Mouse (Mus musculus): Measurements from ENCODE around the gene Tmprss6. TPM values are rescaled to one million over a fixed set of nuclear protein-coding genes. Genes with fewer than 3 reads are reported as not detected.

Gene Tmprss6
- polyA plus RNA-seq, 1 experiment from 2014 or later, result 0.43 TPM

GRCm38 (mm10) chr15:78425230-78425629, 43.2 kb downstream of the Tmprss6 start:
- no peak for ATAC-seq (ENCODE audit: low FRiP score)
- Histone ChIP-seq H3K27me3 (peaks cover 36% of the 10 kb centered on the region), H3K4me1 (peaks cover 19% of the 10 kb centered on the region), H3K9me3 (no peaks in the 10 kb centered on the region), H3K9ac (no peak overlapping the region), H3K4me2 (no peak overlapping the region), H3K27ac (no peak overlapping the region), H3K36me3 (replicated peaks) (no peaks in the 10 kb centered on the region), H3K4me3 (replicated peaks) (no peak overlapping the region)
- WGBS, result 69% methylated on average over 4 of the region's 4 CpGs

GRCm38 (mm10) chr15:78424507-78424906, 43.9 kb downstream of the Tmprss6 start:
- no peak overlapping the region for H3K9ac ChIP-seq
- H3K27me3 ChIP-seq, result peaks cover 36% of the 10 kb centered on the region
- no peaks in the 10 kb centered on the region for H3K9me3 ChIP-seq
- no peak for ATAC-seq (ENCODE audit: low FRiP score)
- no peak overlapping the region for H3K4me3 ChIP-seq (replicated peaks)
- WGBS, result 32% methylated on average over 11 of the region's 11 CpGs
- H3K27ac ChIP-seq, result no peak overlapping the region
- H3K4me1 ChIP-seq, result peaks cover 12% of the 10 kb centered on the region
- H3K36me3 ChIP-seq (replicated peaks), result no peaks in the 10 kb centered on the region
- no peak overlapping the region for H3K4me2 ChIP-seq

GRCm38 (mm10) chr15:78422046-78422956, 46.1 kb downstream of the Tmprss6 start:
- Histone ChIP-seq H3K27ac (no peak overlapping the region), H3K36me3 (replicated peaks) (no peaks in the 10 kb centered on the region), H3K4me2 (peak overlapping the region; percentile 10; the same call in 1 of the 2 replicates), H3K27me3 (peaks cover 28% of the 10 kb centered on the region), H3K9ac (no peak overlapping the region), H3K4me1 (peaks cover 3% of the 10 kb centered on the region), H3K4me3 (replicated peaks) (no peak overlapping the region), H3K9me3 (no peaks in the 10 kb centered on the region)
- ATAC-seq (ENCODE audit: low FRiP score), result 0 out of 2 replicates have a peak, but pooled peaks have one; percentile 36
- 19% methylated on average over 15 of the region's 16 CpGs for WGBS

GRCm38 (mm10) chr15:78420395-78420794, 48.0 kb downstream of the Tmprss6 start:
- Histone ChIP-seq H3K36me3 (replicated peaks) (no peaks in the 10 kb centered on the region), H3K9me3 (no peaks in the 10 kb centered on the region), H3K4me2 (no peak overlapping the region), H3K27me3 (peaks cover 25% of the 10 kb centered on the region), H3K27ac (no peak overlapping the region), H3K9ac (no peak overlapping the region), H3K4me1 (peaks cover 3% of the 10 kb centered on the region), H3K4me3 (replicated peaks) (no peak overlapping the region)
- no peak for ATAC-seq (ENCODE audit: low FRiP score)
- 89% methylated on average over 13 of the region's 13 CpGs for WGBS

- Histone ChIP-seq H3K27ac (no peak overlapping the region), H3K36me3 (replicated peaks) (no peaks in the 10 kb centered on the region), H3K4me3 (replicated peaks) (no peak overlapping the region), H3K27me3 (peaks cover 10% of the 10 kb centered on the region; the same call in 1 of the 2 replicates), H3K9me3 (no peaks in the 10 kb centered on the region), H3K4me1 (no peaks in the 10 kb centered on the region; the same call in 1 of the 2 replicates), H3K9ac (no peak overlapping the region), H3K4me2 (no peak overlapping the region)
- no peak for ATAC-seq (ENCODE audit: low FRiP score)
- WGBS, result 22% methylated on average over 4 of the region's 4 CpGs
Measured at GRCm38 (mm10) chr15:78416937-78417336, 51.5 kb downstream of the Tmprss6 start.

- ATAC-seq (ENCODE audit: low FRiP score), result no peak
- Histone ChIP-seq H3K27ac (no peak overlapping the region), H3K9ac (no peak overlapping the region), H3K4me1 (peaks cover 12% of the 10 kb centered on the region), H3K4me3 (replicated peaks) (no peak overlapping the region), H3K36me3 (replicated peaks) (0 out of 2 replicates have a peak, but pooled peaks cover 7% of the 10 kb centered on the region), H3K27me3 (peaks cover 35% of the 10 kb centered on the region), H3K4me2 (no peak overlapping the region), H3K9me3 (no peaks in the 10 kb centered on the region)
- 94% methylated on average over 8 of the region's 8 CpGs for WGBS
Measured at GRCm38 (mm10) chr15:78414157-78414556, 54.3 kb downstream of the Tmprss6 start.

- H3K9me3 ChIP-seq, result no peaks in the 10 kb centered on the region
- H3K27ac ChIP-seq, result no peak overlapping the region
- H3K4me2 ChIP-seq, result no peak overlapping the region
- WGBS, result 50% methylated on average over 1 of the region's 1 CpGs
- H3K27me3 ChIP-seq, result peaks cover 39% of the 10 kb centered on the region
- no peak overlapping the region for H3K4me3 ChIP-seq (replicated peaks)
- ATAC-seq (ENCODE audit: low FRiP score), result no peak
- H3K36me3 ChIP-seq (replicated peaks), result 0 out of 2 replicates have a peak, but pooled peaks cover 7% of the 10 kb centered on the region
- peaks cover 12% of the 10 kb centered on the region for H3K4me1 ChIP-seq
- no peak overlapping the region for H3K9ac ChIP-seq
Measured at GRCm38 (mm10) chr15:78413719-78414117, 54.7 kb downstream of the Tmprss6 start.

GRCm38 (mm10) chr15:78413083-78413718, 55.2 kb downstream of the Tmprss6 start:
- 87% methylated on average over 14 of the region's 14 CpGs for WGBS
- Histone ChIP-seq H3K27me3 (peaks cover 44% of the 10 kb centered on the region), H3K27ac (no peak overlapping the region), H3K9ac (no peak overlapping the region), H3K4me2 (no peak overlapping the region), H3K4me1 (peaks cover 12% of the 10 kb centered on the region), H3K9me3 (no peaks in the 10 kb centered on the region), H3K36me3 (replicated peaks) (0 out of 2 replicates have a peak, but pooled peaks cover 7% of the 10 kb centered on the region), H3K4me3 (replicated peaks) (no peak overlapping the region)
- no peak for ATAC-seq (ENCODE audit: low FRiP score)

- Histone ChIP-seq H3K4me2 (peak overlapping the region; percentile 53), H3K36me3 (replicated peaks) (0 out of 2 replicates have a peak, but pooled peaks cover 7% of the 10 kb centered on the region), H3K4me3 (replicated peaks) (peak overlapping the region; percentile 31), H3K9ac (peak overlapping the region; percentile 38), H3K27ac (no peak overlapping the region), H3K9me3 (no peaks in the 10 kb centered on the region), H3K4me1 (peaks cover 37% of the 10 kb centered on the region), H3K27me3 (peaks cover 48% of the 10 kb centered on the region)
- no peak for ATAC-seq (ENCODE audit: low FRiP score)
- WGBS, result 12% methylated on average over 12 of the region's 12 CpGs
Measured at GRCm38 (mm10) chr15:78409570-78410052, 58.8 kb downstream of the Tmprss6 start.

- Histone ChIP-seq H3K4me1 (peaks cover 54% of the 10 kb centered on the region), H3K9me3 (no peaks in the 10 kb centered on the region), H3K27me3 (peaks cover 36% of the 10 kb centered on the region), H3K4me3 (replicated peaks) (peak within 1 kb of the TSS; percentile 62), H3K9ac (peak within 1 kb of the TSS; percentile 71), H3K27ac (peak within 1 kb of the TSS; percentile 97), H3K36me3 (replicated peaks) (0 out of 2 replicates have a peak, but pooled peaks cover 7% of the 10 kb centered on the region), H3K4me2 (peak within 1 kb of the TSS; percentile 89)
- under 1% methylated on average over 40 of the region's 40 CpGs for WGBS
- ATAC-seq (ENCODE audit: low FRiP score), result peak; percentile 90
Measured at GRCm38 (mm10) chr15:78406293-78406934, 62.0 kb downstream of the Tmprss6 start, which contains the start of gene Mpst. Mpst (plus strand) TSS chr15:78406416.

- Histone ChIP-seq H3K27ac (peak within 1 kb of the TSS; percentile 97), H3K9ac (peak within 1 kb of the TSS; percentile 71), H3K9me3 (no peaks in the 10 kb centered on the region), H3K4me3 (replicated peaks) (peak within 1 kb of the TSS; percentile 62), H3K4me1 (peaks cover 54% of the 10 kb centered on the region), H3K27me3 (peaks cover 28% of the 10 kb centered on the region), H3K36me3 (replicated peaks) (0 out of 2 replicates have a peak, but pooled peaks cover 1% of the 10 kb centered on the region), H3K4me2 (peak within 1 kb of the TSS; percentile 89)
- peak; percentile 80 for ATAC-seq (ENCODE audit: low FRiP score)
- WGBS, result 1% methylated on average over 34 of the region's 34 CpGs
Measured at GRCm38 (mm10) chr15:78405517-78406211, 62.8 kb downstream of the Tmprss6 start, which contains the start of gene Tst. Tst (minus strand) TSS chr15:78405907.

Measured in forebrain, embryonic 12.5 days (tissue).